Mouse (Mus musculus): ENCODE measurements around the gene Tmem88.
A peak's percentile ranks its signal among the peaks of the same experiment; 100 is the strongest.

The Tmem88 gene

GRCm38 (mm10) chr11:69379600-69379999 lies 18.4 kb downstream of the Tmem88 start:
- no peak for DNase-seq (ENCODE audit: low spot score)

DNA sequence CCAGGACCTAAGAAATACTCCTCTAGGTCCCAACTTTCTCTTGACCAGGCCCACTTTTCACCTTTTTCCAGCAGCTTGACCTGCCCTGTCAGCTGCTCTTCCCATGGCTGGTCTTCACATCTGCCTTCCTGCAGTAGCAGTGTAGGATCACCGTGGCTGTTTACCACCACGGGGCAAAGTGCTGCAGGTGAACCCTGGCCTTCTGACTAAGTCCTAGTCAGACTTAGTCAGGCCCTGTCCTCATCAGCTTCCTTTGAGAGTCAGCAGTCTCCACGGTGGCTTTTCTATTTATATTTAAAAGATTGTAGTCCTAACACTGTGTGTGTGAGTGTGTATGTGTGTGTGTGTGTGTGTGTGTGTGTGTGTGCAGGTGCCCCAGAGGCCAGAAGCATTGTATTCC lies 20.3 kb downstream of the Tmem88 start:
- no peak for DNase-seq (ENCODE audit: low spot score)

GRCm38 (mm10) chr11:69375646-69376045 lies 22.4 kb downstream of the Tmem88 start:
- no peak for DNase-seq (ENCODE audit: low spot score)

DNA sequence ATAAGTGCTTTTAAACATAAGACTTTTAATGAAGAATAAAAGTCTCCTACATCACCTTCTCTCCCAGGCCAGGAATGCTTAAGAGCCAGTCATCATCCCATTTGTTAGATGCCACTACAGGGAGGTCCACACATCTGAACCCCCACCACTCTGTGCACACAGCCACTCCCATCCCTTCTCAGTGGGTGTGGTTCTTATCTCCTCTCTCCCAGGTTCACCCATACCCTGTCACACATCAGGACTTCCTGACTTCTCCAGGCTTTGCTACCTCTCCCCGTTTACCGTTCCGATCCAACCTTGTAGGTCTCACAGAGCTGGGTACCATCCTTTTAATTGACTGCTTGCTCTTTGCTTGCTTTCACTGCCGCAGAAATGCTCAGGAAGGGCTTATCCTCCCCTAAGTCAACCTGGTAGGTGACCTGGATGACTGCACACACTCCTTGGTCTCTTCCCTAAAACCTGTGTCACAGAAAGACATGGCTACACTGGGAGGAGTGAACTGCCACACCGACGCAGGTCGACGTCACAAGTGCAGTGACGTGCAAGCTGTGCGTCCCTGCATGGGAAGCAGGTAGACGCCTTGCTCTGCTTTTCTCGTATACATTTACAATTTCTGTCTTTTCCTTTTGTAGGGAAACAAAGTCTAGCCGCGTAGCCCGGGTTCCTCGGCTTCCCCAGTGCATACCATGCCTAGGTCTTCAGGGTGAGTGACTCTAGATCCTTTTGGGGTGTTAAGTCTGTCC lies 24.6 kb downstream of the Tmem88 start:
- DNase-seq (ENCODE audit: low spot score) = no peak

GRCm38 (mm10) chr11:69372780-69373170 lies 25.3 kb downstream of the Tmem88 start:
- DNase-seq (ENCODE audit: low spot score) = peak; percentile 49

DNA sequence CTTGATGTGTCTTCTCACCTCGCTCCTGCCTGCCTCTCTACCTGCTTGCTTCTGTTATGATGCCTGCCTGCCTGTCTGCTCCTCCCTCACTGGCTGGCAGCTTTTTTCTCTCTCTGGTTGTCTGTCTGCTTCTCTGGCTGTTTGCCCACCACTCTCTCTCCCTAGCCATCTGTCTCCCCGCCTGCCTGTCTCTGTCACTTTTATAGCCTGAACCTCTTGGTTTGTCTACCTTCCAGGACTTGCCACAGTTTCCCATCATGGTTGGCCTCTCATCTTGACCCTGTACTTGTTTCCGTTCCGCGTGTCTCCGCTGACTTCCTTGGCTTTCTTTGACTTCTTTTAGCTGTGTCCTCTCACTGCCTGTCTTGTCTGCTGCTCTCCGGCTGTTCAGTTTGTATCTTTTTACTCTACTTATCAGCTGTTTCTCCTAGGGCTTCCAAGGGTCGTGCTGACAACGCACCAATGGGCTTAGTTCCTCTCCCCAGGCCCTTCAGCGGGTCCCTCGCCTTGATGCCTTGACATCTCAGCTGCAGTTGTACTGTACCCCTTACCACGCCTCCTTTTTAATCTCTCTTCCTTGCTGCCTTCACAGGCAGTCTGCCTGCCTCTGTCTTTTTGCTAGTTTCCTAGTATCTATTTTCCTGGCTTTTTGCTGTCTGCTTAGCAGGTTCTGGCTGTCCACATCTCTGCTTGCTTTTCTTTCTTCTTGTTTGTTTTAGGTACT lies 25.8 kb downstream of the Tmem88 start:
- DNase-seq (ENCODE audit: low spot score) = peak; percentile 23

DNA sequence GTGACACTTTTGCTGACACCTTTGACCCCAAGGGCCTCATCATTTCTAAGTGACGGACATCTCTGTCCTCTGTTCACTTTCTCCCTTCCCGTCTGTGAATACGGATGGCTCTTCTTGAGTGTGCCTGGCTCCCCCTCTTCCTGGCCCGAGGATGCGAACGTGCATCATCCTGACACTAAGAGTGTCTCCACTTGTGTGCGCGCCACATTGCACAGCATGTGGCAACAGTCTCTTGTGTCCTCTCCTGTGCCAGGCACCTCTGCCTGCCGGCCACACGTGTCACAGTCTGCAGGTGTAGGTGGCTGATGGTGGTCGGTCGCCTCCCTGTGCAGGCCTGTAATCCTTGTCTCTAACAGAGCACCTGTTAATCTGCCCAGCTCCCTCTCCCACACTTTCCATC lies 26.4 kb downstream of the Tmem88 start:
- no peak for DNase-seq (ENCODE audit: low spot score)

DNA sequence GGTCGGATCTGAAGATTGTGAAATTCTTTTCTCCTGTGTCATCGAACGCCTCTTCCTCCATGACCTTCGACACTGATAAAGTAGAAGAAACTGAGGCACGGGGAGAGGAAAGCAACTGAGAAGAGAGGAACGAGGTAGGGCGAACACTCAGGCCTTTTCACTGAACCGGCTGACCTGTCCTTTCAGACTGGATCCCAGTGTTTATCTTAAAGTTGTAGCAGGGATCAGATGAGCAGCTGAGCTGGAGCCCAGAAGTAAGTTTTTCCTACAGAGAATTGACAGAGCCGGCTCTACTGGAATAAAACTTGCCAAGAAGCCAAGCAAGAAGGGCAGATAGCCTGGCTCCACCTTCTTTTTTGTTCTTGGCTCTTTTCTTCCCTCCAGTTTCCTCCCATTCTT lies 27.2 kb downstream of the Tmem88 start:
- no peak for DNase-seq (ENCODE audit: low spot score)

- no peak for DNase-seq (ENCODE audit: low spot score)
Observed at GRCm38 (mm10) chr11:69369990-69370816, 27.8 kb downstream of the Tmem88 start.

DNA sequence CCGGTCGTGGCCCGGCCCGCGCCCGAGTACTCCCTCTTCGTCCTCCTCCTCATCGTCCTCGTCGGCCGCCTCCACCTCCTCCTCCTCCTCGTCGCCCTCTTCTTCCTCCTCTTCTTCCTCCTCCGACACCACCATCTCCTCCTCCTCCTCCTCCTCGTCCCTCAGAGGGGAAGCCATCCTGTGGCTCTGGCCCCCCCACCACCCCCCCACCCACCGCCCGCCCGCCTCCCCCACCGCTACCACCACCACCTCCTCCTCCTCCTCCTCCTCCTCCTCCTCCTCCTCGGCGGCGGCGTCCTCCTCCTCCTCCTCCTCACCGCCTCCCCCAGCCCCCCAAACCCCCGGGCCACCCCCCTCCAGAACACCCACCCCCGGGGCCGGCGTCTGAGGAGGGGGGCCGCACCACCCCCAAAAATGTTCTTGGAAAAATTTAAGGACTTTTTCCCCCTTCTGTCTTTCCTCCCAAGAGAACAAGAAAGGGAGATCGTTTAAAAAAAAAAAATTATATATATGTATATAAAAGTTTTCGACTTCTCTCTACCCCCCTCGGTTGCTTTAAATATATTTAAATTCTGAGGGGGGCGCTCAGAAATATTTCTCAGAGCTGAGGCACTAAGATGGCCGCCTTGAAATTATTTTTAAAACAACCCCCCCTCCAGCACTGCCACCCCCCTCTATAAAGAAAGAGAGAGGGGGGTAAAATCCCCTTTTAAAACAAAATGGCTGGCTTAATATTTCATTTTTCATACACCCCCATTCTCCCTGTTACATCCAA lies 28.6 kb downstream of the Tmem88 start, which contains the start of gene Chd3:
Gene Chd3 (minus strand): TSS at position 192 of the 775 bp plus-strand sequence.
- no peak for DNase-seq (ENCODE audit: low spot score)

DNA sequence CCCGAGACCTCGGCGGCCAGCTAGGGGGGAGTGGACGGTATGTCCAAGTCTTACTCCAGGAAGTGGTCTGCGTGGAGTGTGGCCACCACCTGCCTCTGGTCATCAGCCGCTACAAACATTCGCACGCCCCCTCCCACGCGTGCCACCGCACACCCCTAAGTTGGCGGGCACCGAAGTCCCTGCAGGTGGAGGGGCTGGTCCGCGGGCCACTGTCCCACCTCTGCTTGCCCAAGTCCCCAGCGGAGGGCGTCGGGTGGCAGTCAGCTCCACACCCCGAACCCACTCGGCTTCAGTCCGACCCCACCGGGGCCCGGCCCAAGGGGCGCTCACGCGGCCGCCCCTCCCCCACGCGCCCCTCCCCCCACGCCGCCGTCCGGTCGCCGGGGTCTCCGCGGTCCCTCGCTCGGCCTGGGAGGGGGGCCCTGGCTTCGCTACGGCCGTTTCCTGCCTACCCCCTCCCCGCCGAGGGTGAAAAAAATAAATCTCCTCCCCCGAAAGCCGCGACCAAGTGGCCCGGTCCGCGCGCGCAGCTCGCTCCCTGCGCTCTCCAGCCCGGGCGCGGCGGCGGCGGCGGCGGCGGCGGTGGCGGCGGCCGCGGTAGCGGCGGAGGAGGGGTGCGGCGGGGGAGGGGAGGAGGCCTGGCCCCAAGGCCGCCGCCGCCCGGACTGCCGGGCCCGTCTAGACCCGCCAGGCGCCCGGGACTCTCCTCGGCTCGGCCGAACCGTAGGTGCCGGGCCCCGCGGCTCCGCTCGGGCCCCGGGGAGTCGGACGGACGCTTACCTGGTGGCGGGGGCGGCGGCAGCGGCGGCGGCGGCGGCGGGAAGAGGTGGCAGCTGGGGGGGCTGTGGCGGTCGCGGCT lies 29.4 kb downstream of the Tmem88 start:
- DNase-seq (ENCODE audit: low spot score) = peak; percentile 34

- peak; percentile 11 for DNase-seq (ENCODE audit: low spot score)
Observed at GRCm38 (mm10) chr11:69367616-69368355, 30.2 kb downstream of the Tmem88 start.

- peak; percentile 43 for DNase-seq (ENCODE audit: low spot score)
Observed at GRCm38 (mm10) chr11:69366855-69367615, 31.0 kb downstream of the Tmem88 start.

DNA sequence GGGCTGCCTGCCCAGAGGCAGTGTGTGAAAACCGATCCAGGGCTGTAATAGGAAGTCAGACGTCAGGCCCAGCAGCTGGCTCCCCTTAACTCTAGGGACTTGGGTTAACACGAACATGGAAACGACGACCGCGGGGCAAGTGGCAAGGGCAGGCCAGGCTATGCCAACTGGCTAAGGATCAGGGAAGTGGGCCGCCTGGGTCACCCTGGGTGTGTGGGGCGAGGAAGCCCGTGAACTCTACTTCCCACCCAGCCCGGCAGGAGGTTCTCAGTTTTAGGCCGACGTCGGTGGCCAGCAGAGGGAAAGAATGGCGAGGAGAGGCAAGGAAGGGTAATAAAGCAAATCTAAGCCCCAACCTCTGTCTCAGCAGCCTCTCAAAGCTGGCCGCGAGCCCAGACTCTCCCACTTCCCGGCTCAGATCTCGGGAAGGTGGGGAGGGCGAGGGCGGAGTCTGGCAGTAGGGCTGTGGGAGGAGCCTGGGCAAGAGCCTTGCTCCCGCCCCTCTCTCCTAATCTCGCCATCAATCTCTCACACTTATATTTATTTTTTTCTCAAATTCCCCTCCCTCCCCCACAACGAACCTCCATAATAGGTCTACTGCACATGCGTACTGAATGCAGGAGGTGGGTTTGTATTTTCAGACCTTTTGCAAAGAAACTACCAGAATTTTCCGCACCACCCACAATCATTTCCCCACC lies 31.7 kb downstream of the Tmem88 start:
- peak; percentile 94 for DNase-seq (ENCODE audit: low spot score)

DNA sequence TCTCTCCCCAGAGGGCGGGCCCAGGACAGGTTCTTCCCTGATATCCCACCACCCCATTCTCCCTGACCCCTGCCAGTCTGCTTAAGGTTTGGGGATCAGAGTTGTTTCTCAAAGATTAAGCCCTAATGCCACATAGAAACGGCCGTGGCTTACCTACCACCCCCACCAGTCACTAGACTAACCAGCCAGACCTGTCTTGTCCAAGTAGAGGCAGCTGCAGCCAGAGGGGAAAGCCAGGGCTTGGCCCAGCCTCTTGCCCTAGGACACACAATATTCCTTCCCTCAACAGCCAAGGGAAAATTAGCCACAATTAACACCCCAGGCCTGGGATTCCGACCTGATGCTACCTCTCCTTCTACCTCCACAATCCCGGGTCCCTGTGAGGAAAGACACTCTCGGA lies 32.3 kb downstream of the Tmem88 start:
- no peak for DNase-seq (ENCODE audit: low spot score)

DNA sequence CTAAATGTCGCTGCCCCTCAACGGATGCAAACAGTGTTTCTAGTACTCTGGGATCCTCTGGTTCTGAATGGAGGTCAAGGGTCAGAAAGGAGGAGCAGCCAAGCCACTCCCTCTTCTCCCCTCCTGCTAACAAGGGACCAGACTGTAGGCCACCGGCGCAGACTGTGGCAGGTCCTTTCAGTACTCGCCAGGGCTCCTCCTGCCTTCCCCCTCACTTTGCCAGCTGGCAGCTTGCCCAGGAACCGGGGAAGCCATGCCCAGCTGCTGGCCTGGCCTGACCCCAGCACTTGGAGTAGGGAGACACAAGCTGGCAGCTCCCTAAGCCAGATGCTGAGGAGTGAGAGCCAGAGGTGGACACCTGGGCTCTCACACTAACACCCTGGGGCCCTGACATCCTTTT lies 33.1 kb downstream of the Tmem88 start:
- no peak for DNase-seq (ENCODE audit: low spot score)

DNA sequence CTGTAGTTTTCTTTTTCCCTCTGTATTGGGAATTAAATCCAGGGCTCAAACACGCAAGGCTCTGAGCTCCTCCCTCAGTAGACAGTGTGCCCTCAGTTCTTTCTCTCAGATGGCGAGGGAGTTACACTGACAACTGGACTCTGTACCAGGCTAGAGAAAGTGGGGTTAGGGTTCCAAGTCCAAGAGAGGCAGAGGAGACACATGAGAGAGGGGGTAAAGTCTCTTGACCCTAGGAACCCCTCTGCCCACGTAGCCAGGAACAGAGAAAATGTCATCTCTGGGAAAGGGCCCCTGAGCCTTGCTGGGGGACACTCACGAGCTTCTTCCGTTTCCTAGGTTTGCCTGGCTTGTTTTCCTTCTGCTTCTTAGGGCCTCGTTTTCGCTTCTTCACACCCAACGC lies 33.7 kb downstream of the Tmem88 start:
- no peak for DNase-seq (ENCODE audit: low spot score)

DNA sequence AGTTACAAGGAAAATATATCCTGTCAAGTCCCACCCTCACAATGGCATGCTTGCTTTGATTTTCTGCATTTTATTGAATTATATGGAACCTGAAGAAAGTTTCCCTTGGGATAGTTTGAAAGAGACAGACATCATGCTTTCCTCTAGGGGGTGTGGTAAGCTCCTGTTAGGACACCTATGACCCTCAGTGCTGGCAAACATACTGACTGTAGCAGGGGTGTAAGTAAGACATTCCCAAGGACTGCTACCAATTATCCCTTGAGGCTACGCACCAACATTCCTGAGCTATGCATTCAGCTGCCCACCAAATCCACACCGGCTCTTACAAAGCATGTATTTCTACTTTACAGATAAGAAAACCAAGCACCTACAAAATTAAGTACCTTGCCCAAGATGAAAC lies 35.6 kb downstream of the Tmem88 start:
- no peak for DNase-seq (ENCODE audit: low spot score)

DNA sequence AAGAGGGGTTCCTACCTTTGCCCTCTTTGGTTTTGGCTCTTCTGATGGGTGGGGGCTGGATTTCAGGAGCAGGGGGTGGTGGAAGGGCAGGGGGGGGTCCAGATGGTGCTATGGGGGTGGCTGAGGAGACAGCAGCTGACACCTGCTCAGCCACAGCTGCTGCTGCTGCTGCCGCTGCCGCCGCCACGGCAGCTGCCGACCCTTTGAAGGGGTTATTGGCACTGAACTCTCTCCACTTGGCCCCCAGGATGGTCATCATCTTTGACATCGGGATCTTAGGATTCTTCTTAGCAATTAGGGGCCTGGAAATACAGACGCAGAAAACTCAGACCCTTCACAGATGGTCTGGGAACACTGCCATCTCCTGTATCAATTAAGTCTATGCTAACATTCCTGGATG lies 36.0 kb downstream of the Tmem88 start:
- no peak for DNase-seq (ENCODE audit: low spot score)

Measured in T-cell, adult 2 months (primary cell).